Mouse (Mus musculus) liver, postnatal 0 days (tissue): ENCODE measurements around the gene Tsen54. TPM values are rescaled to one million over a fixed set of nuclear protein-coding genes. Genes with fewer than 3 reads are reported as not detected.
A peak's percentile ranks its signal among the peaks of the same experiment; 100 is the strongest.

Source experiments
- ATAC-seq: fragments of 200-750 bp; cut with Nextera tagmentation; 2 replicates; pipeline ENCODE4 v1.8.0; 2017; ENCODE audit warnings: mild to moderate bottlenecking, moderate library complexity
- DNase-seq: peaks from one replicate; pipeline ENCODE4 v3.0.0-alpha.2; 2016
- H3K27ac ChIP-seq: fragments of 300-500 bp; sonication (generic); 2 replicates; pipeline ENCODE4 v1.5.1; 2014; ENCODE audit warnings: antibody characterized with exemption, moderate library complexity, mild to moderate bottlenecking, low read depth
- H3K27me3 ChIP-seq: fragments of 300-500 bp; sonication (generic); 2 replicates; pipeline ENCODE4 v1.6.1; 2014; ENCODE audit warnings: low read length, control low read depth, mixed read lengths; ENCODE audit not compliant: insufficient read depth
- H3K36me3 ChIP-seq: fragments of 300-500 bp; sonication (generic); replicated peaks from 2 replicates; pipeline ENCODE4 v1.6.1; 2014; ENCODE audit warnings: mild to moderate bottlenecking, control low read depth, low read length, moderate library complexity, mixed read lengths; ENCODE audit not compliant: insufficient read depth
- H3K4me1 ChIP-seq: fragments of 300-500 bp; sonication (generic); 2 replicates; pipeline ENCODE4 v1.6.1; 2014; ENCODE audit warnings: antibody characterized with exemption, mild to moderate bottlenecking, control low read depth; ENCODE audit not compliant: insufficient read depth
- H3K4me2 ChIP-seq: fragments of 300-500 bp; sonication (generic); 2 replicates; pipeline ENCODE4 v1.6.1; 2014; ENCODE audit warnings: low read depth, mild to moderate bottlenecking, low read length, moderate library complexity, mixed read lengths
- H3K4me3 ChIP-seq: fragments of 300-500 bp; sonication (generic); 2 replicates; pipeline ENCODE4 v1.5.1; 2014; ENCODE audit warnings: low read depth, low read length
- H3K9ac ChIP-seq: fragments of 300-500 bp; sonication (generic); replicated peaks from 2 replicates; pipeline ENCODE4 v1.6.1; 2014; ENCODE audit warnings: mild to moderate bottlenecking, moderate library complexity
- H3K9me3 ChIP-seq: fragments of 300-500 bp; sonication (generic); 2 replicates; pipeline ENCODE4 v1.6.1; 2016; ENCODE audit warnings: mild to moderate bottlenecking, control low read depth, low read length, mixed read lengths
- CTCF ChIP-seq: sonication (generic); IDR thresholded peaks from 2 replicates; pipeline ENCODE4 v1.5.1; 2016; ENCODE audit warnings: antibody characterized with exemption, low read depth
- EP300 ChIP-seq: IDR thresholded peaks from 2 replicates; pipeline ENCODE4 v1.6.1; 2016; ENCODE audit warnings: antibody characterized with exemption, low read depth, mild to moderate bottlenecking
- WGBS: fragments of 180-500 bp; shearing (Covaris S2); extraction: QIAGEN DNeasy Blood & Tissue Kit; methylation state at CpG from one replicate; pipeline ENCODE4 v1.1.7; 2014; ENCODE audit not compliant: insufficient replicate concordance; 5-methylcytosine and 5-hydroxymethylcytosine counted together
- polyA plus RNA-seq: library from polyadenylated mRNA; unstranded; fragments of >200 nt; fragmentation: Nextera tagmentation; extraction: Ambion mirVana; gene quantifications from 2 replicates; pipeline ENCODE4 v1.2.1, GENCODE M21; 2015

Tsen54 gene
- polyA plus RNA-seq, 1 experiment from 2014 or later, result 8.8 TPM

GRCm38 (mm10) chr11:115830550-115831325, 16.2 kb downstream of the Tsen54 start:
- H3K4me3 ChIP-seq, result peak overlapping the region; percentile 30
- ATAC-seq, result no peak

GRCm38 (mm10) chr11:115831518-115831917, 17.0 kb downstream of the Tsen54 start:
- Histone ChIP-seq H3K36me3 (no peaks in the 10 kb centered on the region; the same call in 1 of the 2 replicates), H3K9ac (peak overlapping the region; percentile 57), H3K9me3 (no peaks in the 10 kb centered on the region), H3K4me2 (peak overlapping the region; percentile 65), H3K4me1 (peaks cover 36% of the 10 kb centered on the region), H3K27ac (peak overlapping the region; percentile 97), H3K27me3 (no peaks in the 10 kb centered on the region), H3K4me3 (peak overlapping the region; percentile 30)
- DNase-seq (no peak), ATAC-seq (0 out of 2 replicates have a peak, but pooled peaks have one; percentile 1)
- TF ChIP-seq CTCF (no peak), EP300 (no peak)
- WGBS, result 45% methylated on average over 3 of the region's 3 CpGs

More at GRCm38 (mm10) chr11:115830550-115831325, 16.2 kb downstream of the Tsen54 start:
- no peaks in the 10 kb centered on the region for H3K36me3 ChIP-seq
- peaks cover 36% of the 10 kb centered on the region for H3K4me1 ChIP-seq
- peak overlapping the region; percentile 57 for H3K9ac ChIP-seq
- H3K27ac ChIP-seq, result peak overlapping the region; percentile 97
- TF ChIP-seq CTCF (no peak), EP300 (no peak)
- peak overlapping the region; percentile 65 for H3K4me2 ChIP-seq
- H3K9me3 ChIP-seq, result no peaks in the 10 kb centered on the region
- WGBS, result 44% methylated on average over 25 of the region's 25 CpGs
- 0 out of 2 replicates have a peak, but pooled peaks cover 2% of the 10 kb centered on the region for H3K27me3 ChIP-seq
- DNase-seq, result no peak

- Histone ChIP-seq H3K36me3 (no peaks in the 10 kb centered on the region; the same call in 1 of the 2 replicates), H3K4me3 (peak overlapping the region; percentile 30; the same call in 1 of the 2 replicates), H3K4me1 (peaks cover 36% of the 10 kb centered on the region), H3K4me2 (peak overlapping the region; percentile 65), H3K27me3 (no peaks in the 10 kb centered on the region), H3K9me3 (no peaks in the 10 kb centered on the region), H3K27ac (peak overlapping the region; percentile 97), H3K9ac (peak overlapping the region; percentile 57)
- WGBS, result 58% methylated on average over 6 of the region's 6 CpGs
- no peak for TF ChIP-seq CTCF
- TF ChIP-seq EP300, result no peak
- DNase-seq (no peak), ATAC-seq (peak; percentile 84)
These were observed 17.5 kb downstream of the Tsen54 start for GRCm38 (mm10) chr11:115832064-115832463.

GRCm38 (mm10) chr11:115832523-115832922, 18.0 kb downstream of the Tsen54 start:
- WGBS, result 46% methylated on average over 8 of the region's 8 CpGs
- H3K27ac ChIP-seq, result peak overlapping the region; percentile 97
- peak overlapping the region; percentile 30; the same call in 1 of the 2 replicates for H3K4me3 ChIP-seq
- peak; percentile 79 for ATAC-seq
- TF ChIP-seq CTCF, result no peak
- TF ChIP-seq EP300, result no peak
- H3K4me2 ChIP-seq, result peak overlapping the region; percentile 65
- H3K9ac ChIP-seq, result peak overlapping the region; percentile 39
- H3K9me3 ChIP-seq, result no peaks in the 10 kb centered on the region
- H3K27me3 ChIP-seq, result no peaks in the 10 kb centered on the region
- no peaks in the 10 kb centered on the region; the same call in 1 of the 2 replicates for H3K36me3 ChIP-seq
- peaks cover 33% of the 10 kb centered on the region for H3K4me1 ChIP-seq
- DNase-seq, result peak; percentile 79

- H3K9me3 ChIP-seq, result no peaks in the 10 kb centered on the region
- H3K4me1 ChIP-seq, result peaks cover 33% of the 10 kb centered on the region
- H3K27me3 ChIP-seq, result no peaks in the 10 kb centered on the region
- TF ChIP-seq CTCF, result no peak
- TF ChIP-seq EP300, result no peak
- no peaks in the 10 kb centered on the region; the same call in 1 of the 2 replicates for H3K36me3 ChIP-seq
- no peak overlapping the region for H3K4me3 ChIP-seq
- 31% methylated on average over 8 of the region's 8 CpGs for WGBS
- peak overlapping the region; percentile 39 for H3K9ac ChIP-seq
- DNase-seq (no peak), ATAC-seq (peak; percentile 29)
- H3K27ac ChIP-seq, result peak overlapping the region; percentile 97
- H3K4me2 ChIP-seq, result peak overlapping the region; percentile 65
These were observed 18.5 kb downstream of the Tsen54 start for GRCm38 (mm10) chr11:115833021-115833513.

- Histone ChIP-seq H3K27me3 (no peaks in the 10 kb centered on the region), H3K36me3 (no peaks in the 10 kb centered on the region; the same call in 1 of the 2 replicates), H3K4me3 (no peak overlapping the region), H3K9me3 (no peaks in the 10 kb centered on the region), H3K9ac (no peak overlapping the region), H3K4me1 (peaks cover 36% of the 10 kb centered on the region), H3K4me2 (no peak overlapping the region), H3K27ac (peak overlapping the region; percentile 97; the same call in 1 of the 2 replicates)
- no peak for DNase-seq
- WGBS, result 79% methylated on average over 6 of the region's 6 CpGs
- TF ChIP-seq CTCF (no peak), EP300 (no peak)
- no peak for ATAC-seq
These were observed 19.5 kb downstream of the Tsen54 start for GRCm38 (mm10) chr11:115834033-115834432.
